Mouse (Mus musculus): ENCODE data around the gene Dcaf4. TPM values are rescaled to one million over a fixed set of nuclear protein-coding genes. Genes with fewer than 3 reads are reported as not detected.

Gene Dcaf4
- total and polyA plus RNA-seq, 3 experiments: 11.9 to 17.2 (median 13.6) TPM

DNA sequence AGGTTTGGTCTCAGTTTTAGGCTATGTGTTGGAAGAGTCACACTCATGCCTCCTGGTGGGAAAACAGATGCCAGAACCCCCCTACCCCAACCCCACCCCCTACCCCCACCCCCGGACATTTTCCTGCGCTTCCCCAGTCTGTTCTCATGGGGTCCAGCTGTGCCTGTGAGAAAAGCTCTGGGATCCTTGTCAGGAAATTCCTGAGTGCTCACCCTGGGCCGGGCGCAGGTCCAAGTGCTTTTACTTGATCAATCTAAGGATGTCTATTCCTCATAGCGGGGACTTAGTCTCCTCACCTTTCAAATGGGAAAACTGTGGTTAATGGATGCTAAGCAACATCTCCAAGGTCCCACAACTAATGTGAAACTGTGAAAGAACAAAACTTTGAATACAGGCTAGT is 7.1 kb upstream of the Dcaf4 start:
- peak in 1 of 2 experiments; percentile 37 for DNase-seq
- TF ChIP-seq EP300 (IDR thresholded peaks at IDR 0.05; ENCODE audit: insufficient read depth, low read depth, low read length) (no peak), CTCF (IDR thresholded peaks at IDR 0.05) (no peak), POLR2A (IDR thresholded peaks at IDR 0.05; ENCODE audit: insufficient read depth, low read depth, low read length) (no peak)
- no peak overlapping the region for H3K9ac ChIP-seq (ENCODE audit: low read depth, low read length)
- H3K4me3 ChIP-seq: no peak overlapping the region
- WGBS: 18% methylated on average over 5 of the region's 5 CpGs
- H3K4me1 ChIP-seq (ENCODE audit: control insufficient read depth, insufficient read depth, low read length): 0 out of 2 replicates have a peak, but pooled peaks cover 2% of the 10 kb centered on the region
- no peaks in the 10 kb centered on the region for H3K36me3 ChIP-seq (ENCODE audit: control insufficient read depth, insufficient read depth, low read length)
- intact Hi-C loops (cut with DNase I): no loop called here
- H3K27me3 ChIP-seq (ENCODE audit: control insufficient read depth, insufficient read depth, low read length): no peaks in the 10 kb centered on the region
- no peak overlapping the region for H3K27ac ChIP-seq
- no peaks in the 10 kb centered on the region for H3K79me2 ChIP-seq (replicated peaks; ENCODE audit: control insufficient read depth, insufficient read depth, low read length)

DNA sequence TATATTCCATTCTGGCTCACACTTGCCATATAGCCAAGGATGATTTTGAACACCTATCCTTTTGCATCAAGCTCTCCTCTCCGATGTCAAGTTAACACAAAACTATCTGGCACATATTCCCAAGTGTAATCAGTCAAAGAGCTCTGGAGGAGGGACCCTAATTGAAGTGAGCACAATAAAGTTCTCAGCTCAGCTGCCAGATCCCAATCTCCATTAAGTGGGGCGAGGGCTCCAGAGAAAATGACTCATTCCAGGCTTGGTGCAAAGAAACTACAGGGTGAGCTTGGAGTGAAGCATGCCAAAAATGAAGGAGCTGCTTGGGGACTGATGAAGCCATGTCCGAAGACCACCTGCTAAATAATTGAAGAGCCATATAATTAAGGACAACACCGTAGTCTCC is 6.0 kb upstream of the Dcaf4 start:
- H3K4me1 ChIP-seq (ENCODE audit: control insufficient read depth, insufficient read depth, low read length): 0 out of 2 replicates have a peak, but pooled peaks cover 2% of the 10 kb centered on the region
- intact Hi-C loops (cut with DNase I): no loop called here
- WGBS: 76% methylated on average over 4 of the region's 4 CpGs
- no peak overlapping the region for H3K27ac ChIP-seq
- DNase-seq: no peak
- no peaks in the 10 kb centered on the region for H3K27me3 ChIP-seq (ENCODE audit: control insufficient read depth, insufficient read depth, low read length)
- H3K9ac ChIP-seq (ENCODE audit: low read depth, low read length): no peak overlapping the region
- H3K4me3 ChIP-seq: no peak overlapping the region
- no peaks in the 10 kb centered on the region for H3K79me2 ChIP-seq (replicated peaks; ENCODE audit: control insufficient read depth, insufficient read depth, low read length)
- H3K36me3 ChIP-seq (ENCODE audit: control insufficient read depth, insufficient read depth, low read length): no peaks in the 10 kb centered on the region
- TF ChIP-seq CTCF (IDR thresholded peaks at IDR 0.05) (no peak), POLR2A (IDR thresholded peaks at IDR 0.05; ENCODE audit: insufficient read depth, low read depth, low read length) (no peak), EP300 (IDR thresholded peaks at IDR 0.05; ENCODE audit: insufficient read depth, low read depth, low read length) (no peak)

GRCm38 (mm10) chr12:83517580-83517979 is 2.7 kb upstream of the Dcaf4 start:
- H3K9ac ChIP-seq (ENCODE audit: low read depth, low read length): no peak overlapping the region
- no peak overlapping the region for H3K27ac ChIP-seq
- H3K27me3 ChIP-seq (ENCODE audit: control insufficient read depth, insufficient read depth, low read length): no peaks in the 10 kb centered on the region
- no peak for DNase-seq
- TF ChIP-seq EP300 (IDR thresholded peaks at IDR 0.05; ENCODE audit: insufficient read depth, low read depth, low read length) (no peak), POLR2A (IDR thresholded peaks at IDR 0.05; ENCODE audit: insufficient read depth, low read depth, low read length) (no peak), CTCF (IDR thresholded peaks at IDR 0.05) (no peak)
- no peak overlapping the region for H3K4me3 ChIP-seq
- no peaks in the 10 kb centered on the region for H3K79me2 ChIP-seq (replicated peaks; ENCODE audit: control insufficient read depth, insufficient read depth, low read length)
- WGBS: 67% methylated on average over 3 of the region's 3 CpGs
- intact Hi-C loops (cut with DNase I): no loop called here
- no peaks in the 10 kb centered on the region for H3K36me3 ChIP-seq (ENCODE audit: control insufficient read depth, insufficient read depth, low read length)
- H3K4me1 ChIP-seq (ENCODE audit: control insufficient read depth, insufficient read depth, low read length): peaks cover 4% of the 10 kb centered on the region; the same call in 1 of the 2 replicates

GRCm38 (mm10) chr12:83521083-83521482 is 817 bp downstream of the Dcaf4 start:
- WGBS: 41% methylated on average over 8 of the region's 8 CpGs
- Histone ChIP-seq H3K27me3 (ENCODE audit: control insufficient read depth, insufficient read depth, low read length) (no peaks in the 10 kb centered on the region), H3K4me1 (ENCODE audit: control insufficient read depth, insufficient read depth, low read length) (peaks cover 2% of the 10 kb centered on the region; the same call in 1 of the 2 replicates), H3K9ac (ENCODE audit: low read depth, low read length) (no peak overlapping the region), H3K36me3 (ENCODE audit: control insufficient read depth, insufficient read depth, low read length) (no peaks in the 10 kb centered on the region), H3K4me3 (peak overlapping the region; percentile 69), H3K79me2 (replicated peaks; ENCODE audit: control insufficient read depth, insufficient read depth, low read length) (no peaks in the 10 kb centered on the region), H3K27ac (no peak overlapping the region; the same call in 1 of the 2 replicates)
- no peak for DNase-seq
- intact Hi-C loops (cut with DNase I): loop anchor here (5.0 kb wide), 1 partner anchor 61 kb away; no protein-coding TSS in a partner anchor
- TF ChIP-seq CTCF (IDR thresholded peaks at IDR 0.05): no peak

DNA sequence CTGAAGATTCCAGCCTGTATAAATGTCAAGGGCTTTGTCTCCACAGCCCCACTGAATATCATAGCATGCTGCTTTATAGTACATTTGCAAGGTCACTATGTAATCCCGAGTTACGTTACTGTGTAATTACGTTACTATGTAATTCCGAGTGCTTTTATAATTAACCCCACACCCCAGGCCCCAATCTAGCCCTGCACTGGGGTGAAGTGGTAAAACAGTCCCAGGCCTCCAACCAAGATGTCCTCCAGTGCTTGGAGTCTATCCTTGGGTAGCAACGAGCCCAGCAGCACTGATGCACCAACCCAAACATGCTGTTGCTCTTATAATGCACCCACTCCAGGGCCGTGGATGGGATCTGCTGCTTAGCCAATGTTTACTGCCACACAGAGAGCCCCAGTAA is 2.8 kb downstream of the Dcaf4 start:
- no peak for DNase-seq
- TF ChIP-seq CTCF (IDR thresholded peaks at IDR 0.05) (no peak), EP300 (IDR thresholded peaks at IDR 0.05; ENCODE audit: insufficient read depth, low read depth, low read length) (no peak), POLR2A (IDR thresholded peaks at IDR 0.05; ENCODE audit: insufficient read depth, low read depth, low read length) (no peak)
- Histone ChIP-seq H3K27ac (no peak overlapping the region), H3K9ac (ENCODE audit: low read depth, low read length) (no peak overlapping the region), H3K36me3 (ENCODE audit: control insufficient read depth, insufficient read depth, low read length) (no peaks in the 10 kb centered on the region), H3K4me3 (no peak overlapping the region), H3K4me1 (ENCODE audit: control insufficient read depth, insufficient read depth, low read length) (peaks cover 2% of the 10 kb centered on the region; the same call in 1 of the 2 replicates), H3K79me2 (replicated peaks; ENCODE audit: control insufficient read depth, insufficient read depth, low read length) (no peaks in the 10 kb centered on the region), H3K27me3 (ENCODE audit: control insufficient read depth, insufficient read depth, low read length) (no peaks in the 10 kb centered on the region)
- intact Hi-C loops (cut with DNase I): loop anchor here (5.0 kb wide), 1 partner anchor 59 kb away; no protein-coding TSS in a partner anchor
- 92% methylated on average over 6 of the region's 6 CpGs for WGBS

- Histone ChIP-seq H3K27ac (peak overlapping the region; percentile 56), H3K79me2 (replicated peaks; ENCODE audit: control insufficient read depth, insufficient read depth, low read length) (no peaks in the 10 kb centered on the region), H3K36me3 (ENCODE audit: control insufficient read depth, insufficient read depth, low read length) (no peaks in the 10 kb centered on the region), H3K4me1 (ENCODE audit: control insufficient read depth, insufficient read depth, low read length) (peaks cover 2% of the 10 kb centered on the region; the same call in 1 of the 2 replicates), H3K4me3 (no peak overlapping the region), H3K9ac (ENCODE audit: low read depth, low read length) (no peak overlapping the region), H3K27me3 (ENCODE audit: control insufficient read depth, insufficient read depth, low read length) (no peaks in the 10 kb centered on the region)
- 65% methylated on average over 4 of the region's 4 CpGs for WGBS
- DNase-seq: no peak
- TF ChIP-seq POLR2A (IDR thresholded peaks at IDR 0.05; ENCODE audit: insufficient read depth, low read depth, low read length) (no peak), EP300 (IDR thresholded peaks at IDR 0.05; ENCODE audit: insufficient read depth, low read depth, low read length) (no peak), CTCF (IDR thresholded peaks at IDR 0.05) (no peak)
- intact Hi-C loops (cut with DNase I): loop anchor here (5.0 kb wide), 1 partner anchor 58 kb away; no protein-coding TSS in a partner anchor
Measured at GRCm38 (mm10) chr12:83523892-83524291, 3.6 kb downstream of the Dcaf4 start.

Data from heart, adult 2 months (tissue).